Mouse (Mus musculus) spleen, embryonic (tissue): ENCODE results near the gene Fam196a.

Experiments
- CTCF ChIA-PET: fragments of 350-600 bp; sonication (Branson Sonifier 250); formaldehyde crosslinking; loops from one replicate; lab custom pipeline; 2022; lab: Charles Lee

The Fam196a gene

GRCm38 (mm10) chr7:134840066-134840465, 98.2 kb downstream of the Fam196a start:
- CTCF ChIA-PET: no interaction called here
